ENCODE assay signal across 13 mouse cellular contexts in genomic region chr17:28781290-28782045, GRCm38 (mm10). TPM values are rescaled to one million over a fixed set of nuclear protein-coding genes. Genes with fewer than 3 reads are reported as not detected.
DNase-seq lines count a peak whose midpoint lies in the region; ATAC-seq lines count a peak whose summit lies in the region.
"Had no signal": no experiment of that assay in that cellular context is flagged by ENCODE, and none has a peak within 500 bp of the region (broad histone marks: within the 10 kb centered on the region; RNA-seq: fewer than 3 reads in every experiment).

No protein-coding gene starts in this region.

- no peaks in the 10 kb centered on the region for H3K36me3 ChIP-seq in forebrain, embryonic 11.5 days (ENCODE audit: control insufficient read depth, insufficient read depth, low read length)
- H3K36me3 ChIP-seq: limb, embryonic 15.5 days had no signal

- DNase-seq in heart, adult 18-20 months: peak; percentile 33 to 52
- no peak for DNase-seq in heart, postnatal 25 days (ENCODE audit: low spot score)
- peak; percentile 21 for DNase-seq in 416B (ENCODE audit: low read depth)
- DNase-seq in adrenal gland, adult 8-10 months: peak; percentile 38
- peak; percentile 38 to 50 for DNase-seq in heart, postnatal 10 days
- no peak for DNase-seq in ovary, postnatal 10 days (ENCODE audit: low spot score)
- DNase-seq in forebrain, embryonic 11.5 days (ENCODE audit: low spot score): no peak
- DNase-seq in layer of hippocampus, adult 9-10 months (ENCODE audit: low spot score): no peak
- DNase-seq: cerebellum, adult 2 months; layer of hippocampus, adult 9-11 months had no signal

- no peak for ATAC-seq in forebrain, embryonic 11.5 days (replicated peaks; ENCODE audit: low FRiP score)

- H3K4me3 ChIP-seq in forebrain, embryonic 11.5 days (ENCODE audit: low read depth, low read length): no peak overlapping the region
- H3K4me3 ChIP-seq: embryonic facial prominence, embryonic 15.5 days; limb, embryonic 15.5 days had no signal

- H3K9ac ChIP-seq in forebrain, embryonic 11.5 days (ENCODE audit: low read length): no peak overlapping the region
- H3K9ac ChIP-seq: embryonic facial prominence, embryonic 15.5 days; limb, embryonic 15.5 days had no signal

- no peak overlapping the region for H3K27ac ChIP-seq in forebrain, embryonic 11.5 days (ENCODE audit: low read depth, low read length)
- H3K27ac ChIP-seq: embryonic facial prominence, embryonic 15.5 days; limb, embryonic 15.5 days had no signal

- intact Hi-C loops in heart, postnatal 25 days (cut with DNase I): no loop called here
- intact Hi-C loops in heart, postnatal 10 days (cut with DNase I): no loop called here

- no peak overlapping the region for H3K4me2 ChIP-seq in forebrain, embryonic 11.5 days (ENCODE audit: low read depth, low read length, severe bottlenecking)
- H3K4me2 ChIP-seq: embryonic facial prominence, embryonic 15.5 days; limb, embryonic 15.5 days had no signal

- H3K9me3 ChIP-seq in forebrain, embryonic 11.5 days (ENCODE audit: control insufficient read depth, low read length): no peaks in the 10 kb centered on the region
- H3K9me3 ChIP-seq: embryonic facial prominence, embryonic 15.5 days; limb, embryonic 15.5 days had no signal

- 47% methylated on average over 9 of the region's 9 CpGs for WGBS in forebrain, embryonic 11.5 days

- H3K27me3 ChIP-seq in forebrain, embryonic 11.5 days (ENCODE audit: control insufficient read depth, insufficient read depth, low read length): no peaks in the 10 kb centered on the region
- H3K27me3 ChIP-seq: embryonic facial prominence, embryonic 15.5 days; limb, embryonic 15.5 days had no signal

- no peaks in the 10 kb centered on the region for H3K4me1 ChIP-seq in forebrain, embryonic 11.5 days (replicated peaks; ENCODE audit: control insufficient read depth, insufficient read depth, low read length)
- H3K4me1 ChIP-seq: embryonic facial prominence, embryonic 15.5 days had no signal

RNA-seq across cellular contexts. Expression of gene Mapk13, which starts 12.4 kb away (rescaled TPM):
- under 1 TPM in 1 of 2 experiments, not detected in 1; 0.46 TPM for total RNA-seq in heart, adult 18-20 months (2021)
- total RNA-seq in heart, postnatal 25 days (2021): under 1 TPM; 0.17 to 0.18 TPM
- total RNA-seq in adrenal gland, adult 8-10 months (2022): 100 to 1,000 TPM; 128 to 457 (median 281) TPM
- total RNA-seq in heart, postnatal 10 days (2021): 1 to 10 TPM in 1 of 2 experiments, under 1 TPM in 1; 0.45 to 1.1 TPM
- polyA plus RNA-seq in forebrain, embryonic 11.5 days (2014; fragmentation: Nextera tagmentation; extraction: Ambion mirVana): 2.3 and 2.7 TPM in 2 replicates
- polyA plus RNA-seq: C2C12 had no signal

RNA-seq across cellular contexts. Expression of gene Brpf3, which starts 19.4 kb away (rescaled TPM):
- 10 to 100 TPM; 14.8 to 19.6 TPM for total RNA-seq in heart, adult 18-20 months (2021)
- 10 to 100 TPM; 12.4 to 16.2 TPM for total RNA-seq in heart, postnatal 25 days (2021)
- 10 to 100 TPM; 75.6 to 83.4 (median 77.1) TPM for total RNA-seq in adrenal gland, adult 8-10 months (2022)
- total RNA-seq in heart, postnatal 10 days (2021): 10 to 100 TPM; 15.2 to 22.3 TPM
- 13.1 and 17.3 TPM in 2 replicates for polyA plus RNA-seq in forebrain, embryonic 11.5 days (2014; fragmentation: Nextera tagmentation; extraction: Ambion mirVana)

RNA-seq across cellular contexts. Expression of gene AC170998.1, which starts 55.6 kb away (rescaled TPM):
- total RNA-seq in heart, adult 18-20 months (2021): under 1 TPM in 1 of 2 experiments, not detected in 1; 0.67 TPM
- total RNA-seq in heart, postnatal 25 days (2021): under 1 TPM in 1 of 2 experiments, not detected in 1; 0.88 TPM
- 1 to 10 TPM in 3 of 4 experiments, under 1 TPM in 1; 0.58 to 3.7 (median 2.1) TPM for total RNA-seq in adrenal gland, adult 8-10 months (2022)
- total RNA-seq in heart, postnatal 10 days (2021): under 1 TPM; 0.45 to 0.77 TPM
- polyA plus RNA-seq in forebrain, embryonic 11.5 days (2014; fragmentation: Nextera tagmentation; extraction: Ambion mirVana): 2.9 and 3.0 TPM in 2 replicates

Comparison
In these comparisons a context has a peak if more than half of its experiments do, and no peak if none do; other contexts are left out.
1. DNase-seq: peak in heart, adult 18-20 months (2 of 2), 416B (single experiment), adrenal gland, adult 8-10 months (single experiment) and heart, postnatal 10 days (2 of 2); none in heart, postnatal 25 days (single experiment), ovary, postnatal 10 days (single experiment), forebrain, embryonic 11.5 days (single experiment) and layer of hippocampus, adult 9-10 months (single experiment).
2. RNA of gene Mapk13, which starts 12.4 kb away (total RNA-seq): 128 to 457 TPM in adrenal gland, adult 8-10 months; 0.45 to 1.1 TPM in heart, postnatal 10 days, 0.46 TPM in heart, adult 18-20 months and 0.17 to 0.18 TPM in heart, postnatal 25 days; every median in the first group is over 10 times any median in the second.